Mouse (Mus musculus) mesoderm, embryonic 11.5 days (tissue): ENCODE data around the gene Inpp4a.

ENCODE experiments used
- DNase-seq: peaks from one replicate; pipeline ENCODE4 v3.0.0-alpha.2; 2012; ENCODE audit warnings: low read depth, low spot score

Inpp4a gene

DNA sequence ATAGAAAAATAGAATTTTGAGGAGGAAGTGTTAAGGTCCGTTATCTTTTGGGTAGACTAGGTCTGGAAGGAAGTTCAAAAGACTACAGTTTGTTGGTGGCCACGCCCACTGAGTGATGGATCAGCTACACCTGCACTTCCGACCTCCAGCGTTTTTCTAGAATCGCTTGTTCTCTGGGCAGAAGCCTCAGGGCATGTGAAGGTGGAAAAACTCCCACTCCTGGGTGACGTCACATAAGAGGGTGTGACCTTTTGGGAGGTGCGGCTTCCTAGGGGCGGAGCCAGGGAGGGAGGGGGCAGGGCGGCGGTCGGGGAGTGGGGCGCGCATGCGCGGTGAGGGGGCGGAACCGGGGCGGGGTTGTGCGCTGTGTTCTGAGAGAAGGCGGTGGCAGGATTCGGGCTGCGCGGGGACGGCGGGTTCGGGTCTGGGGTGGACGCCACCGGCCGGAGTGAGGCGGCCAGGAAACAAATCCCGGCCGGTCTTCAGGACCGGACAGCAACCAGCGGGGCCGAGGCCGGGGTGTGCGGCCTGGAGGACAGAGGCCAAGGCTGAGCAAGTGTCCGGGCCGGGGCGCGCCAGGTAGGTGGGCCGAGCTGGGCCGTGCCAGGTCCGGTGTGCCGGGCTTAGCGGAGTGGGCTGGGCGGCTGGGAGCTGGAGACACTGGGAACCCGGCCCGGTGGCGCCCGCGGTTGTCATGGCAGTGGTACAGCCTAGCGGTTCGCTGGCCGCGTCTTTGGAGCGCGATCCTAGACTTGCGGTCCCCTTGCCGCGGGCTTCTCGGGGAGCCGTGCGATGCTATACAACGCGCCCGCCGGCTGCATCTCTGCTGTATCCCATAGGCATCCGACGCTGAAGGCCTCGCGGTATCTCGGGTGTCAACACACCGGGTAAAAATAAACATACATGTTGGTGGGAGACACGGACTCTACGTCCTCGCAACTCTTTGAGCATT lies at the start of gene Inpp4a:
Gene Inpp4a, plus strand, starts transcription at position 326 of the 952 bp plus-strand sequence.
- peak; percentile 94 for DNase-seq

DNA sequence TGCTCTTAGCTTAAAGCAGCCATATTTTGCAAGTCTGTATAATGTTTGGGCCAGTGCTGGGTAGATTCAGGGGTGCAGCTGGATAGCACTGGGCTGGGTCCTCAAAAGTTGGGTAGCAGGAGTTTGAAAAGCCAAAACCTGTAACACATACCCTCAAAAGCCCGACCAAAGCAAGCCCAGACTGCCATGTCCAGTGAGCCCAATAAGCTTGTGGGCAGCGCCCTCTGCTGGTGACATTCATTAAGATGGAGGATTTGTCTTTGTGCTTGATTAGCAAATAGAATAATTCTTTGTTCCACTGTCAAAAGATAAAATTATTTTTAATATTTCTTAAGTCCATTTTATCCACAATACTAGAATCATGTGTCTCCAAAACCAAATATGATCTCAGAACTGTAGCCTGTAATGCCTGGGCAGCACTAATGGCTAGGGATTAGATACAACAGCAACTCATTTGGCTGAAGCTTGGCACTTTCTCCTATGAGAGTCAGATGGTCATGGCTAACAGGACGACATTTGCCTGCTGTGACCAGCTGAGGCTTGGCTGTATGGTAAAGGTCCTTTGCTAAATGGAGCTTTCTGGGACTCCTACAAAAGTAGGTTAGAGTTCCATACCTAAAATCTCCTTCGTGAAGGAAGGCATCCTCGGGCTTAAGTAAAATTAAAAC lies 48.9 kb upstream of the Inpp4a start:
- DNase-seq = peak; percentile 73

DNA sequence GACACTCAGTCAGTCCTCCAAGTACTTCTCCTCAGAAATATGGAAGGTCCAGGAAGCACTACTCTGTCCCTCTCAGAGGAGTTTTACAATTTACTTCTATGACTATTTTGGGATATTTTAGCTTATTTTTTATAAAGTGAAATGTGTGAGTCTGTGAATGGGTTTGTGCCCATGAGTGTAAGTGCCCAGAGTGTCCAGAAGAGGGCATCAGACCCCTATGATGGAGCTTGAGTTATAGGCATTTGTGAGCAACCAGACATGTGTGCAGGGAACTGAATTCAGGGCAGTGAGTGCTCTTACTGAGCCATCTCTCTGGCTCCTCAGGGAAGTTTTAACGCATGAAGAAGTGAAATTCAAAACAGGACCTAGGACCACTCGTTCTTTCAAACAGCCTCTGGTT lies 41.2 kb upstream of the Inpp4a start:
- no peak for DNase-seq

DNA sequence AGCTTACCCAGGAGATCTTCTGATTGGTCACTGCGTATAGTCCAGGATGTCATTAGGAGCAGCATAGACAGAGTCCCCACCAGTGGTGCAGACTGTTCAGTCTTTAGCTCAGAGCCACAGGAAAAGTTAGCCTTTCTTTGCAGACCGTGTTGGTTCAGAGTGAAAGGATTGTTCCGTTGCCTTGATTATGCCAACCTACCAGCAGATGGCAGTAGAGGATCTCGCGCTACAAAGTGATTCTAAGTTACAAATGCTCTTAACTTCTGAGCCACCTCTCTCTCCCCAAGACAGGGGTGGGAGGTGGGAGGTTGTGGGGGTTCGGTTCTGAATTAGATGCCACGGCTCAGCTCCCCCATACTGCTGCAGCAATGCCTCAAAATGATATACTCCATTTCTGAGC lies 27.2 kb upstream of the Inpp4a start:
- peak; percentile 81 for DNase-seq

DNA sequence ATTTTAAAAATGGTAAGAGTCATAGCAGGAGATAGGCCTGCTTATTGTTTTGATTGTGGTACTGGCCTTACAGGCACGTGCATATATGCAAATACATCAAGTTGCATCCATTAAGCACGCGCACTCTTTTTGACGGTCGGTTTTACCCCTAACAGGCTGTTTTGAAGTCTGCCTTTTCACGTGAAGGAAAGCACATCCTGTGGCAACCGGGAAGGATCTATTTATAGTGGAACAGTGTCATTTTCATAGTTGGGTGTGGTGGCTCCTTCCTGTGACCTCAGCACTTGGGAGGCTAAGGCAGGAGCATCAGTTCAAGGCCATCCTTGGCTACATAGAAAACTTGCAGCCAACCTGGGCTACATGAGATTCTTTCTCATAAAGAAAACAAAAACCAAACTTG lies 13.1 kb upstream of the Inpp4a start:
- no peak for DNase-seq

DNA sequence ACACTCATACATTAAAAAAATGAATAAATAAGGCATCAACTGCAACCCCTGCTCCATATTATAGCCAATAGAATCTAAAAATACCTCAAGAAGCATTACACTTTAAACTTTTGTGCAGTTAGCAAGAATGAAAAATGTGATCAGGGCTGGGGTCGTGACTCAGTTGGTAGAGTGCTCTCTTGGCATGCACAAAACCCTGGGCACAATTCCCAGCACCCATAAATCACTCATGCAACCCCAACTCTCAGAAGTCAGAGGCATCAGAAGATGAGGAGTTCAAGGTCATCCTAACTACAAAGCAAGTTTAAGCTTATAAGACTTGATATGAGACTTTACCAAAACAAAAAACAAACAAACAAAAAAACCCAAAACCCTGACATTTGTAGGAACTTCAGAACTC lies 11.9 kb upstream of the Inpp4a start:
- DNase-seq = no peak

DNA sequence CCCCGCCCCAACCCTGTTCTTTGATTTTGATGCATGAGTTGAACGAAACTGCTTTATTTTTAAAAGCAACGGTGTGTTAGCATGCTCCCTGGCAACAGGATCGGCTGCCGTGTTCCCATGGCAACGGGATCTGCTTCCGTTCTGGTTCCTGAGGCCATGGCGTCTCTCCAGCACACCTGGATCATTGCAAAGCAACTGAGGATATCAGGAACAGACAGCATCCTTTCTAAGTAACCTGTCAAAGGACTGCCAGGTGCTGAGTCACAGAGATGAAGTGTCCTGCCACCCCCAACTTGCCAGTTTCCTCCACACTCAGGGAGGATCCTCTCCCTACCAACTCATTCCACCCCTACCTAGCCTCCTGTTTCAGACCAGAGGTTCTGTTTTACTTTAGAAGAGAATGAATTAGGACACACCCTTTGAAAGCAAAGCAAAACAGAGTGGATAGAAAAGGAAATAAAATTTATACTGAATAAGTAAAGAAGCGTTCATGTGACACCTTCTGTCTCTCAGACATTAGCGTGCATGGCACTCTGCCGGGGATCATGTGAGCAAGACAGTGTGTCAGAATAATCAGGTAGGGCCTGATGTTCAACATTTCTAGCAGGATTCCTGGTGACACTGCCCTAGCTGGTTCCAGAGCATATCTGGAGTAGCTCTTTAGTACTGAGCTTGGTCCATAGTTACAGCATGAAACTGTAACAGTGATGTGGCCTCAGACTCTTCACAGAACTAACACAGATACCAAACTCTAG lies 11.3 kb upstream of the Inpp4a start:
- DNase-seq = peak; percentile 23

DNA sequence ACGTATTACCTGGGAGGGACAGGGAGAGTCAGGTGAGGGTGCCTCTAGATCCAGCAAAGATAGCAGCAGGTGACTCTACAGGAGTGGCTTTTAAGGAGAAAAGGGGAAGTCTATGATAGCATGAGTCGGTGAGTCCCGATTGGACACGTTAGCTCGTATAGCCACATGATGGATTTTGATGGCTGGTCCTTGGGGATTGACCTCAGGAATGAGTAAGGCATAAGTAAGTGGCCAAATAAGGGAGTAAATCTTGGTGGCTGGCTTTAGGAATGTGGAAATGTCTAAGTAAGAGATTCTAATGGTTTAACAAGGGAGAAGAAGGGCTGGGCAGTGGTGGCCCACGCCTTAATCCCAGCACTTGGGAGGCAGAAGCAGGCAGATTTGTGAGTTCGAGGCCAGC lies 10.7 kb upstream of the Inpp4a start:
- no peak for DNase-seq

DNA sequence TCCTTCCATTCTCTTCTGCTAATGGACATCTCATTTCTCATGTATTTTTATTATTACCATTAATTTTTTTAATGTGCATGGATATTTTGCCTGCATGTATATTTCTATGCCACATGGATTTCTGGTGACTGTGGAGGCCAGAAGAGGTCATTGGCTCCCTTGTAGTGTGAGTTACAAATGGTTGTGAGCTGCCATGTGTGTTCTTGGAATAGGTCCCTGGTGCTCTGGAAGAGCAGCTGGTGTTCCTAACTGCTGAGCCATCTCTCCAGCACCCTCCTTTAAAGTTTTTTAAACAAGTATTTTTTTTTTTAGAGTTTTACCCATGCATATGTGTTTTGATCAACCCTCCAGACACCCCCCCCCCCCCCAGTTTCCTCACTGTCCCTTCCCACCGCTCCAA lies 3.3 kb upstream of the Inpp4a start:
- DNase-seq = no peak

DNA sequence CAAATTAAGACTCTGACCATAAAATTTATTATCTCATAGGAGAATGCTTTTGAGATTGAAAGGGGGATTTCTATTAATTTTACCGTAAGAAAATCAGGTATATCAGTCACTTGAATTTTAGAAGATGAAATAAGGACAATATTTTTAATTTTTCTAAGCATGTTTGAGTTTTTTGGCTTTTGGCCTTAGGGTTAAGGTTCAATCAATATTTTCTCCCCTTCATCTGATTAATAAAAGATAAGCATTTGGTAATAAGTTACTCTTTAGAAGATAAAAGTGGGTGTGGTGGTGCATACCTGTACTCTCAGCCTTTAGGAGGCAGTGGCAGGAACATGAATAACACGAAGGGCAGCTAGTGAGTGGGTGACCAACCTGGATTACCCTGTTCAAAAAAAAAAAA lies 761 bp upstream of the Inpp4a start:
- DNase-seq = no peak

DNA sequence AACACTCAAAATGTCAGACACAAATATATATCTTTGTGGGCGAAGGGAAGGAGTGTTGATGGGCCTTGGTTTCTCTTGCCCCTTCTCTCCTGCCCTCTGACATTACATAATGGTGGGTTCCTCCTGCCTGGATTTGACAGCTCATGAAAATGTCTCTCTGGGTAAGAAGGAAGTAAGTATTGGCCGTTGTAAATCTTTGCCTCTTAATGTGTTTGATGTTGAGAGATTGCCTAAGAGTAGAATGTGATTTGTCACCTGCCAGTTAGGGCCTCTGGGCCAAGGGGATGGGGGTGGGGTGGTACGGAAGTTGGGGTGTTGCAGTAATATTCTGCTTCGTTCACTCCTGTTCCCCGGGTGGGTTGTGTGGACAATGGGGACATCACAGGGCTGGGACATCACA lies 985 bp downstream of the Inpp4a start:
- peak; percentile 12 for DNase-seq

DNA sequence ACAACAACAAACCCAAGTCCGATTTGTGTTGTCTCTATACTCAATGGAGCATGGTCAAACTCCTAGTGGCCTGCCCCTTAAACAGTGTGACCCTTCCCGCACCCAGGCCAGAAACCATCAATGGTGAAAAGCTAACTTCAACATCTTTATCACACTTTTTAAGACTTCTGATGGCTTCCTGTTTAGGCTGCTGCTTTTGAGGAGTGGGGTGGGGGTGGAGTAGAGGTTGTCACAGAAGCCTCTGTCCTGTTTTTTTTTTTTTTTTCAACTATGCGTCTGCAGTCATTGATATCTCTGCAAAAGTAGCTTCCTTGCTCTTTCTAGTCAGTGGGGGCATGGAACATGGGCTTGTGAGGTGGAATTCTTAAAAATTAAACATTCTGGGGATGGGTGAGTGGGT lies 3.1 kb downstream of the Inpp4a start:
- no peak for DNase-seq

DNA sequence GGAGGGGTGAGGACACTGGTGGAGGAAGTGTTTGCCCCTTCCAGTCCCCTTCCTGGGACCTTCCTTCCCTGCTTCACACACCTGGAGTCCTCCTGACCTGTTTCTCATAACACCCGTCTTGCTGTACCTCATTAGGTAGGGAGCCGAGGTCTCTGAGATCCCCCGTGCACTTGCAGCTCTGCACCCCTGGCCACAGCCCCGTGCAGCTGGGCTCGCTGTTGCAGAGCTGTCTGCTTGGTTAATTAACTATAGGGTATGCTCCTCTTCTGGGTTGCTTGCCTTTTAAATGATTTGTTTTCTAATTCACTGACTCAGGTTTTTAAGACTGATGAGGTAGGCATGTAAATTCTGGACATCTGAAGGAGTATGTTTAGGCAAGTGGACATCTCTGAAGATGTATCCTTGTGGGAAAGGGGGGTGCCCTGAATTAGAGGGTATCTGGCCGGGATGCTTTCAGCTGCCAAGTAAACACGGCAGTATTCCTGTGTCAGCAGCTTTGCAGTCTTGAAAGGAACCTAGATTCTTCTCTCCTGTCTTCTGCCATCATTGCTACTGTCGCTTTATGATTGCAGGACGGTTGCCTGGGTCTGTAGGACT lies 6.1 kb downstream of the Inpp4a start:
- no peak for DNase-seq

DNA sequence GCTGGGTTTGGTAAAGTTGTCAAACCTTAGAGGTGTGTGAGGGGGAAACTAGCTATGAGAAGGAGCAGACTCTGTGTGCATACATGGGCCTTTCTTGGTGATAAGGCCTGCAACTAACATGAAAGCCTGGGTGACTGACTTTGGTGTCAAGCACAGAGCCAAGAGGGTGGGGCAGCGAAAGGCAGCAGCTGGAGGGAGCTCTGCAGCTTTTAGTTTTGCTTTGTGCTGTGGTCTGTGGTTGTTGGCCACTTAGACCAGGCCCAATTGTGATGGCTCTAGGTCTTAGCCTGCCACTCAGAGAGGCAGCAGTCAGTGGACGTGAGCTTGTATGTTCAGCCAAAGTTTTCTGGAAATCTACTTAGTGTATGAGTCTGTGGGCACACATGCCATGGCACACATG lies 7.9 kb downstream of the Inpp4a start:
- DNase-seq = no peak

DNA sequence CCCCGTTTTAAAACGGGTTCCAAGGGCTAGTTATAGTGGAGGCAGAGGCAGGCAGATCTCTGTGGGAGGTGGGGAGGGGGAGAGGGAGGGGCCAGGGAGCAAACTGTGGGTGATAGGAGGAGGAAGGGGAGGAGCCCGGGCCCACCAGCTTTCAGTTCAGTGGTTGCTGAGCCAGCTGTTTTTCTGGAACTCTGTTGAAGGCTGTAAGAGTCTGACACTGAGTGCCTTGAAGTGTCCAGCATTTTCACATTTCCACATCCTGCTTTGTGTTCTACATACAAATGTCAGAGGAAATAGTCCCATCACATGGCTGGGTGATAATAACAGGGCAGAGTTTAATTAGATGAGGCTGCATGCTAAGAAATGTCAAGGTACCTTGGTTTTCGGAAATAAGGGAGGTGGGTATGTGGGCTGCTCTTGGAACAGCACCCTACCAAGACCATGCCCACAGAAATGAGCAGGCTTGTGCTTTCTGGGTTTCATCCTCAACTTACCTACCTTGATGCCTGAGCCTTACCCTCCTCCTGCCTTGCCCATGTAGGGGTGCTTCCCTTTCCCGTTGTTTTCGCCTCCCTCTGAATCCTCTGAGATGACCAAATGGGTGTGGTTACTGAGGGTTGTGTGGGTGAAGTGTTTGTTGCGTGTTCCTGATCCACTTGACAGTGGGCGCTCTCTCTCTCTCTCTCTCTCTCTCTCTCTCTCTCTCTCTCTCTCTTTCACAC lies 8.5 kb downstream of the Inpp4a start:
- no peak for DNase-seq

DNA sequence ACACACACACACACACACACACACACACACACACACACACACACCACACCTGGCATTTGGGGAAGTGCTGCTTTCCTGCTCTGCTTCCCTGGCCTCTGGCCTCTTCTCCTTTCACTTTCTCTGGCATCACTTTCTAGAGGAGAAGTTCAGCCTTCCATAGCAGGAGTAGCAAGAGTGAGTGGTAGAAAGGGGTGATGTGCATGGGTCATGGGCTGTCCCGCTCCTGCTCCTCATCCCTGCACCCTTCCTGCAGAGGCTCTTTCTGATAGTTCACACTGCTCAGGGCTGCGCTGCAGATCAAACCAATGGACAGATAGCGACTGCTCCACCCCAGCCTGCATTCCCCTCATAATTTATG lies 9.1 kb downstream of the Inpp4a start:
- DNase-seq = no peak

DNA sequence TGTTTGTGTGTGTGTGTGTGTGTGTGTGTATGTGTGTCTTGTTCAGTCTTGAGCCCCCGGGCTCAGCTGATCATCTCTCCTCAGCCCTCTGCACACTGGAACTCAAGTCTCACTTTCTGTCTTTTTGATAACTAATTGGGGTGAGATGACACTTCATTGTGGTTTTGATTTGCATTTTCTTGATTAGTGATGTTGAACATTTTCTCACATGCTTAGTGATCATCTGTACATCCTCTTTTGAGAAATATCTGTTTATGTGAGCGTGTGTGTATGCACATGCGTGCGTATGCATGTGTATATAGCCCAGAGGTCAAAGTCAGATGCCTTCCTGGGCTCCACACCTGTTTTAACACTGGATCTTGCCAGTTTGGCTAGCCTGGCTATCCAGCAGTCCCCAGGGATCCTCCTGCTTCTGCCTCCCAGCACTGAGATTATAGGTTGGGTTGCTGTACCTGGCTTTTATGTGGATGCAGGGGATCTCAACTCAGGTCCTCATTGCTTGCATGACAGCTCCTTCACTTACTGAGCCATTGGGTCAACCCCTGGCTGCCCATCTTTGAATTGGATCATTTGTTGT lies 10.4 kb downstream of the Inpp4a start:
- DNase-seq = no peak

DNA sequence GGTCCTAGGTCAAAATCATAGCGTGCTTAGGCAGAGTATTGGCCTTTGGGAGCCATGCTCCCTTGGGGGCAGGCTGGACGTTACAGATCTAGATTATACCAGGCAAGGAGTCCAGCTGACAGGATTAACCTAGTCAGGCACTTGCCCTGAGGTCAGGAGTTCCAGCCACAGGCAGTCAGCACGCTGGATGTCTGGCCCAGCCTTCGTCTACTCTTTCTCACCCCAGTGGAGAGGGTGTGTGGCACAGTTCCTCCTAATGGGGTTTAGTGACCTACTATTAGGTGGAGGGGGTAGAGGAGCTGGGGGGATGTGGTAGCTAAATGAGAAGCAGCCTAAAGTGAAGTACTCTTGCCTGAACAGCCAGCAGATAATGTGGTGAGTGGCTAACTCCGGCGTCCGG lies 14.7 kb downstream of the Inpp4a start:
- DNase-seq = no peak

DNA sequence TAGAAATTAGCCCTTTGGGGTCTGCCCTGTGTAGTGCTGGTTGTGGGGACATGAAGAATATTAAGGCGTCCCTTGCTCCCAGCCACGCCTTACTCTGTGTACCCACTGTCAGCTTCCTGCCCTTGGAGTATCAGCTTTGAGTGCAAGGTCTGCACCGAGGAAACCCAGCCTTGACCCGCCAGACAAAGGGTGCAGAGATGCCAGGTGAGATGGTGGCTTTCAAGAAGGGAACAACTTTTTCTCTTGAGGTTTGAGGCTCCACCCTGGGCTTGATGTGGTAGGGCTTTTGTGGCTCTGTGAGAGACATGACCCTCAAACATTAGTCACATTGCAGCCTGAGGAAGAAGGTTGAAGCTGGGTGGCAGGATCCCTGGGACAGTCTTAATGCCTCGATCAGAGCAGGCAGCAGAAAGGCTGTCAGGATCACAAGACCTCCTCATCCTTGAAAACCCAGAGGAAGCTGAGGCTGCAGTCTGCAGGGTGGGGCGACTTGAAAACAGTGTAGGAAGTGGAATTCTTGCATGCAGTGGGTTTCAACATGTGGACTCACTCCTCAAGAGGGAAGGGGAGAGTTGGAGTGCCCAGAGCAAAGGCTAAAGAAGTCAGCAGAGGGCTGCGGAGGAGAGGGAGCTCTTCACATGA lies 18.1 kb downstream of the Inpp4a start:
- DNase-seq = no peak

DNA sequence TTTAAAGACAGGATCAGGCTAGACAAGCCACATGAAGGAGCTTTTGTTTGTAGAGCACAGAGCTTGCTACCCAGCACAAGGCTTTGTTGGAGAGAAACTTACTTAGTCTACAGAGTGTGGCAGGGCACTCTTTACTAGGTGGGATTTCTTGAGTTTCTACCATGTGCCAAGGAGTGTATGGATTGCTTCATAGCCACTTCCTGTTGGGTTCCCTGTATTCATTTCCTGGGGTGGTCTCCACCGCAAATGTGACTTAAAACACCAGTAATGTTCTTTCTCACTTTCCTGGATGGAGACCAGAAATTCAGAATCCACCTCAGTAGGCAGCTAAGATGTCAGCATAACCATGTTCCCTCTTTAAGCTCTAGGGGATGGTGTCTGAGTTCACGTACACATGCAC lies 18.9 kb downstream of the Inpp4a start:
- no peak for DNase-seq

DNA sequence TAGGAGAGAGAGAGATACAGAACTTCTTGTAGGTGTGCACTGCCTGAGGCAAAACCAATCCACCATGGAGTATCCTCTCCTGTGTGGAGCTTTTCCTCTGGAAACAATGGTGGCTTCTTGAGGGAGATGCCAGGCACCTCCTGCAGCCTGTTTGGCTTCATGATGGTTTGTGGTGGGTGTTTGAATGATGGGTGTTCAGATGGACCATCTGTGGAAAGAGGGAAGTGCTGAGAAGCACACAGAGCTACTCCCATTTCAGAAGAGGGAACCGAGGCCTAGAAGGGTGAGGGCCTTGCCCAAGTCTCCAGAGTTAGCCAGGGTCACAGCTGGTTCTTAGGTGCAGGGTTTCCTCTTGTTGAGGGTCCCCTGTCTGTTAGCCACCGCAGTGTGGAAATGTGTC lies 23.0 kb downstream of the Inpp4a start:
- DNase-seq = no peak
